In the genomic region with DNA sequence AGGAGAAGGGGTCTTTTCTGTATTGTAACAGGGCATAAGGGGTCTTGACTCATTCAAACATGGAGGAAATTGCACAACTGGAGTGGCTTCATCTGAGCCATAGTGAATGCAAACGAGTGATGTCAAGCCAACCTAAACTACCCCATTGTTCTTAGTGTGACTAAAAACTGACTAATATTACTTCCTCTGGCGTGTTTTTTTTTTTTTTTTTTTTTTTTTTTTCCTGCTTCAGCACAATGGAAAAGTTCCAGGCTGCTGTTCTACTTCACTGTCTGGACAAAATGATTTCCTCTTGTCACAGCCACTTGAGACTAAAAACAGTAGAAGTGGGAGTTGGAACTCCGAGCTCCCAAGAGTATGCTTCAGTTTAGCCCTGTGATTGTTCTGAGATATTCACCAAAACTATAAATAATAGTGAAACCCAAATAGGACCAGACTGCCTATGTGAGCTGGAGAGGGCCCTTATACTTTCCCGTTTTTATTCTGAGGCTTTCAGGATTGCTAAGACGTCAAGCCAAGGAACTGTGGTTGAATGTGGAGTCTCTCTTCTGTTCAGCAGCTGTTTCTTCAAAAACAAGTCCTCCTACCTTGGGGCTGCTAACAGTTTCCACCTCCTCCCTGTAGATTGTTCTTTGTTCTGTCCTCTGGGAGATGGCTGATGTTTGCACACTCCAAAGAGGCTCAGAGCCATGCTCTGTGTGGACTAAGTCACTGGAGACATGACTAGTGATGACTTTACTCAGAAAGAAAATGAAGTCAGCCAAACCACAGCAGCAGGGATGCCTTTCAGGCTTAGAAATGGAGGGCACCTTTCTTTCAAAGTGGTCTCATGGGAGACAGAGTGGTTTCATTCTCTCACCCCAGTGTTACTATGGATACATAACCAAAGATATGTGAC, we compare ENCODE assay signal across 10 mouse cellular contexts.
DNase-seq lines count a peak whose midpoint lies in the region; ATAC-seq and TF ChIP-seq lines count a peak whose summit lies in the region.
"Had no signal": no experiment of that assay in that cellular context is flagged by ENCODE, and none has a peak within 500 bp of the region (broad histone marks: within the 10 kb centered on the region; RNA-seq: fewer than 3 reads in every experiment).

No protein-coding gene starts in this region.

- H3K9ac ChIP-seq in kidney, embryonic 14.5 days (ENCODE audit: low read depth, low read length) = no peak overlapping the region
- H3K9ac ChIP-seq in CH12.LX (ENCODE audit: insufficient read depth, low read depth) = no peak overlapping the region
- H3K9ac ChIP-seq in midbrain, embryonic 15.5 days = no peak overlapping the region
- H3K9ac ChIP-seq in forebrain, postnatal 0 days = no peak overlapping the region

- H3K36me3 ChIP-seq in kidney, embryonic 14.5 days (ENCODE audit: control insufficient read depth, insufficient read depth, low read length) = no peaks in the 10 kb centered on the region
- no peaks in the 10 kb centered on the region for H3K36me3 ChIP-seq in CH12.LX (replicated peaks in 1 of 2; ENCODE audit: control insufficient read depth in 1 of 2, insufficient read depth in 1 of 2, low read length in 1 of 2)
- no peaks in the 10 kb centered on the region for H3K36me3 ChIP-seq in midbrain, embryonic 15.5 days (replicated peaks)
- H3K36me3 ChIP-seq in forebrain, postnatal 0 days (ENCODE audit: insufficient read depth) = no peaks in the 10 kb centered on the region

- DNase-seq in kidney, adult 9 months = peak; percentile 12
- peak; percentile 90 for DNase-seq in CH12.LX (ENCODE audit: extremely low read depth)
- peak; percentile 69 for DNase-seq in heart, adult 8-10 months (ENCODE audit: low spot score)
- peak; percentile 10 for DNase-seq in lung, postnatal 14 days
- no peak for DNase-seq in ovary, postnatal 14 days (ENCODE audit: low spot score)
- DNase-seq in forebrain, postnatal 0 days = no peak
- DNase-seq: kidney, adult 18-20 months; thymus, postnatal 36 days had no signal

- H3K4me1 ChIP-seq in kidney, embryonic 14.5 days (ENCODE audit: control insufficient read depth, insufficient read depth, low read length) = no peaks in the 10 kb centered on the region
- peaks cover 17 to 37% of the 10 kb centered on the region in 2 experiments for H3K4me1 ChIP-seq in CH12.LX (ENCODE audit: control insufficient read depth in 1 of 2, insufficient read depth in 2 of 2)
- H3K4me1 ChIP-seq in midbrain, embryonic 15.5 days = no peaks in the 10 kb centered on the region
- H3K4me1 ChIP-seq in forebrain, postnatal 0 days (ENCODE audit: insufficient read depth) = peaks cover 4% of the 10 kb centered on the region

- WGBS in kidney, embryonic 14.5 days = 61% methylated on average over 5 of the region's 5 CpGs
- WGBS in midbrain, embryonic 15.5 days = 79% methylated on average over 5 of the region's 5 CpGs
- WGBS in forebrain, postnatal 0 days = 70% methylated on average over 5 of the region's 5 CpGs

- no peak overlapping the region for H3K4me2 ChIP-seq in kidney, embryonic 14.5 days (replicated peaks; ENCODE audit: low read depth, low read length)
- peak overlapping the region; percentile 74 for H3K4me2 ChIP-seq in CH12.LX (ENCODE audit: insufficient read depth, low read depth, poor library complexity, severe bottlenecking)
- no peak overlapping the region for H3K4me2 ChIP-seq in midbrain, embryonic 15.5 days
- H3K4me2 ChIP-seq in forebrain, postnatal 0 days (ENCODE audit: low read depth) = no peak overlapping the region

- no peak overlapping the region for H3K27ac ChIP-seq in kidney, embryonic 14.5 days (ENCODE audit: low read depth, low read length)
- H3K27ac ChIP-seq in CH12.LX (ENCODE audit: insufficient read depth, low read depth) = no peak overlapping the region
- no peak overlapping the region for H3K27ac ChIP-seq in midbrain, embryonic 15.5 days
- no peak overlapping the region for H3K27ac ChIP-seq in forebrain, postnatal 0 days (ENCODE audit: low read depth, low read length)

- no peaks in the 10 kb centered on the region for H3K27me3 ChIP-seq in kidney, embryonic 14.5 days (ENCODE audit: control insufficient read depth, insufficient read depth, low read length)
- H3K27me3 ChIP-seq in CH12.LX (replicated peaks) = no peaks in the 10 kb centered on the region
- H3K27me3 ChIP-seq in midbrain, embryonic 15.5 days (replicated peaks) = no peaks in the 10 kb centered on the region
- H3K27me3 ChIP-seq in forebrain, postnatal 0 days (ENCODE audit: insufficient read depth, low read length) = no peaks in the 10 kb centered on the region

- H3K4me3 ChIP-seq in kidney, embryonic 14.5 days (ENCODE audit: low read length) = no peak overlapping the region
- no peak overlapping the region for H3K4me3 ChIP-seq in CH12.LX (replicated peaks in 1 of 3; ENCODE audit: low read depth in 2 of 3, low read length in 2 of 3, poor library complexity in 1 of 3)
- H3K4me3 ChIP-seq in midbrain, embryonic 15.5 days = no peak overlapping the region
- H3K4me3 ChIP-seq in forebrain, postnatal 0 days (ENCODE audit: low read depth, low read length) = no peak overlapping the region

- ATAC-seq in kidney, embryonic 14.5 days (ENCODE audit: low FRiP score, low TSS enrichment) = no peak
- no peak for ATAC-seq in midbrain, embryonic 15.5 days (replicated peaks)
- no peak for ATAC-seq in forebrain, postnatal 0 days

- H3K9me3 ChIP-seq in kidney, embryonic 14.5 days (ENCODE audit: control insufficient read depth, low read length) = no peaks in the 10 kb centered on the region
- no peaks in the 10 kb centered on the region for H3K9me3 ChIP-seq in CH12.LX (replicated peaks; ENCODE audit: low read length)
- H3K9me3 ChIP-seq in midbrain, embryonic 15.5 days = no peaks in the 10 kb centered on the region
- no peaks in the 10 kb centered on the region for H3K9me3 ChIP-seq in forebrain, postnatal 0 days (ENCODE audit: low read length)

- TF ChIP-seq POLR2A in CH12.LX (IDR thresholded peaks at IDR 0.05; ENCODE audit: low read depth, low read length) = no peak

- no peak; the same call in none of the 2 replicates for TF ChIP-seq RAD21 in CH12.LX (IDR thresholded peaks at IDR 0.05; ENCODE audit: low read depth, low read length)

- no peak for TF ChIP-seq CTCF in CH12.LX (conservative IDR thresholded peaks at IDR 0.05 in 1 of 2, IDR thresholded peaks at IDR 0.05 in 1 of 2; ENCODE audit: low read depth in 2 of 2, low read length in 2 of 2)
- no peak for TF ChIP-seq CTCF in forebrain, postnatal 0 days (IDR thresholded peaks at IDR 0.05; ENCODE audit: low read depth)

- TF ChIP-seq EP300 in CH12.LX (IDR thresholded peaks at IDR 0.05; ENCODE audit: low read length) = peak; percentile 82

- dilution Hi-C loops in CH12.LX (cut with MboI; ENCODE audit: extremely low pct_ligation_motif_present, extremely low pct_unique_long_range_greater_than_20kb, low sequenced_read_pairs) = no loop called here

- H3K79me2 ChIP-seq in CH12.LX (replicated peaks; ENCODE audit: control insufficient read depth, extremely low read depth, insufficient read depth, poor library complexity, severe bottlenecking) = no peaks in the 10 kb centered on the region

- in situ Hi-C loops in CH12.LX (cut with MboI; ENCODE audit: low pct_ligation_motif_present, low pct_unique_long_range_greater_than_20kb, low sequenced_read_pairs) = no loop called here

TF ChIP-seq in CH12.LX, 34 proteins besides CTCF, POLR2A, EP300 and RAD21:
- TF ChIP-seq UBTF (IDR thresholded peaks at IDR 0.05; ENCODE audit: low read depth, low read length) (no peak), ELF1 (IDR thresholded peaks at IDR 0.05; ENCODE audit: low read depth, low read length) (no peak), TCF12 (IDR thresholded peaks at IDR 0.05; ENCODE audit: low read depth, low read length) (peak; percentile 40; the same call in 1 of the 2 replicates), IRF4 (IDR thresholded peaks at IDR 0.05; ENCODE audit: low read depth, low read length) (peak; percentile 82), MAFK (IDR thresholded peaks at IDR 0.05; ENCODE audit: insufficient replicate concordance, low read length) (peak; percentile 72; the same call in 1 of the 2 replicates), MEF2A (IDR thresholded peaks at IDR 0.05; ENCODE audit: borderline replicate concordance, low read depth, low read length) (peak; percentile 40; the same call in 1 of the 2 replicates), BHLHE40 (IDR thresholded peaks at IDR 0.05; ENCODE audit: low read depth, low read length) (peak; percentile 90), HCFC1 (IDR thresholded peaks at IDR 0.05; ENCODE audit: low read depth, low read length) (no peak), KAT2A (IDR thresholded peaks at IDR 0.05; ENCODE audit: insufficient replicate concordance, low read length) (0 out of 2 replicates have a peak, but pooled peaks have one; percentile 52), MAX (IDR thresholded peaks at IDR 0.05; ENCODE audit: low read length) (peak; percentile 17; the same call in 1 of the 2 replicates), JUN (IDR thresholded peaks at IDR 0.05; ENCODE audit: insufficient read depth, low read depth, low read length) (peak; percentile 60), ZNF384 (IDR thresholded peaks at IDR 0.05; ENCODE audit: low read depth, low read length) (peak; percentile 97), ETS1 (conservative IDR thresholded peaks at IDR 0.05; ENCODE audit: low read depth, low read length) (peak; percentile 95), JUND (conservative IDR thresholded peaks at IDR 0.05; ENCODE audit: low read depth, low read length) (peak; percentile 47), MAZ (IDR thresholded peaks at IDR 0.05; ENCODE audit: low read depth, low read length) (no peak)
TF ChIP-seq in CH12.LX: peak in this region for 11.

Comparison
In these comparisons a context has a peak if more than half of its experiments do, and no peak if none do; other contexts are left out.
1. DNase-seq: peak in kidney, adult 9 months (single experiment), CH12.LX (single experiment), heart, adult 8-10 months (single experiment) and lung, postnatal 14 days (single experiment); none in ovary, postnatal 14 days (single experiment) and forebrain, postnatal 0 days (single experiment).